In the genomic region with DNA sequence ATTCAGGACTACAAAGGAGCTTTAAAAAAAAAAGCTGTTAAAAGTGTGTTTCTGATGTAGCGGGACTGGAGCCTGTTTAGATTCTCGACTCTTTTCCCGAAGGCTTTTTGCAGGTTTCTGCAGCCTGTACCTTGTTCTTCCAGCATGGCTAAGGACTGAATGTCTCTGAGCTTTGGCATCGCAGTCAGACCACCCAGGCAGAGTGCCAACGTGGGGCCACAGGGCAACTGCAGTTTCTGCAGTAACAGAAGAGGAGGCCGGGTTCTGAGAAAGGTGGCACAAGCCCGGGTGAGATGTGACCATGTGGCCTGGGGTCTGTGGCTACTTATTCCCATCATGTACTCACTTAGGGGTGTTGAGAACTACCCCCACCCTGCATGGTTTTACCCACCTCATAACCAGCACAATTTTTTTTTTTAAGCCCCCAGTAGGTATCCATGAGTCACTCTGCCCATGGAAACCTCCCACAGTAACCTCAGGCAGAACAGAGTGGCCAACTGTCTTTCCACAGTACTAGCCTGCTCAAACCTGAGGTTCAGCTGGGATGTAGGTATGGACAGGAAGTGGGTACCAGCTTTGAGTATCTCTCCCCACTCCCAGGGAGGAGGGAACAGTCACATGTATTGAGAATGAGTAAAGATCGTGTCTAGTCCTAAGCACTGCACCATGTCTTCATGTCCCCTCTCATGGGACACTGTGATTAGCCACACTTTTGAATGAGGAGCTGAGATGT, we compare ENCODE assay signal across 27 mouse cellular contexts. TPM values are rescaled to one million over a fixed set of nuclear protein-coding genes. Genes with fewer than 3 reads are reported as not detected.
DNase-seq lines count a peak whose midpoint lies in the region; ATAC-seq and TF ChIP-seq lines count a peak whose summit lies in the region.
"Had no signal": no experiment of that assay in that cellular context is flagged by ENCODE, and none has a peak within 500 bp of the region (broad histone marks: within the 10 kb centered on the region; RNA-seq: fewer than 3 reads in every experiment).

No protein-coding gene starts in this region.

- DNase-seq in cerebellum, postnatal 14 days: peak; percentile 38 to 44
- DNase-seq in cerebellum, adult 9-10 months: no peak
- no peak for DNase-seq in spleen, adult 2 months (ENCODE audit: low read depth in 1 of 2, low spot score in 2 of 2)
- no peak for DNase-seq in spleen, postnatal 4 days (ENCODE audit: low spot score in 2 of 2)
- DNase-seq in T-cell, adult 2 months (ENCODE audit: low spot score): peak; percentile 33
- DNase-seq in lung, postnatal 25 days (ENCODE audit: low spot score): no peak
- DNase-seq in ovary, postnatal 36 days (ENCODE audit: low spot score): no peak
- DNase-seq: adrenal gland, adult 2 months; cerebellum, adult 9-11 months; embryo, embryonic 11 days; kidney, adult 18-20 months; right cerebral cortex, postnatal 25 days had no signal

- H3K36me3 ChIP-seq in spleen, adult 2 months (ENCODE audit: control insufficient read depth, insufficient read depth, low read length): no peaks in the 10 kb centered on the region
- H3K36me3 ChIP-seq: heart, embryonic 12.5 days; lung, embryonic 15.5 days; midbrain, embryonic 13.5 days; neural tube, embryonic 15.5 days had no signal

- no peaks in the 10 kb centered on the region for H3K27me3 ChIP-seq in spleen, adult 2 months (ENCODE audit: control insufficient read depth, insufficient read depth, low read length)
- H3K27me3 ChIP-seq: heart, embryonic 12.5 days; lung, embryonic 15.5 days; midbrain, embryonic 13.5 days; neural tube, embryonic 15.5 days had no signal

- no peak for TF ChIP-seq POLR2A in spleen, adult 2 months (IDR thresholded peaks at IDR 0.05; ENCODE audit: low read depth, low read length)

- peak; percentile 38 for ATAC-seq in megakaryocyte, adult 5-6 weeks (ENCODE audit: poor library complexity, severe bottlenecking)
- ATAC-seq: forebrain, embryonic 16.5 days; hindbrain, embryonic 16.5 days; midbrain, embryonic 13.5 days had no signal

- 46% methylated on average over 8 of the region's 8 CpGs for WGBS in spleen, adult 2 months

- H3K4me1 ChIP-seq in spleen, adult 2 months (ENCODE audit: control insufficient read depth, insufficient read depth, insufficient read length): peaks cover 4% of the 10 kb centered on the region; the same call in 1 of the 2 replicates
- H3K4me1 ChIP-seq: lung, embryonic 15.5 days; midbrain, embryonic 13.5 days; neural tube, embryonic 15.5 days had no signal

- H3K4me3 ChIP-seq in spleen, adult 2 months (ENCODE audit: extremely low read depth, insufficient read depth, insufficient read length): no peak overlapping the region
- H3K4me3 ChIP-seq: heart, embryonic 12.5 days; lung, embryonic 15.5 days; midbrain, embryonic 13.5 days; neural tube, embryonic 15.5 days had no signal

- peak overlapping the region; percentile 51 for H3K27ac ChIP-seq in spleen, adult 2 months (ENCODE audit: insufficient read depth, low read length)
- H3K27ac ChIP-seq: kidney, postnatal 0 days; liver, embryonic 14.5 days; lung, embryonic 15.5 days; midbrain, embryonic 13.5 days; neural tube, embryonic 15.5 days; stomach, postnatal 0 days had no signal

- no peak for TF ChIP-seq CTCF in spleen, adult 2 months (IDR thresholded peaks at IDR 0.05; ENCODE audit: extremely low read depth, insufficient read depth, insufficient read length, insufficient replicate concordance)

RNA-seq across cellular contexts. Expression of gene Prf1, which starts 0.8 kb away (rescaled TPM):
- polyA plus RNA-seq in spleen, adult 2 months (2012; rRNA removed): 16.2 and 17.4 TPM in 2 replicates
- 0.20 and 2.5 TPM in 2 replicates for total RNA-seq in megakaryocyte, adult 5-6 weeks (2015)
- total RNA-seq in megakaryocyte, adult 5-6 weeks (2017): 0.88 and 1.5 TPM in 2 replicates
- total RNA-seq: gastrocnemius, postnatal 4 days; heart, postnatal 25 days; layer of hippocampus, postnatal 25 days; left cerebral cortex, postnatal 10 days had no signal
- polyA plus RNA-seq: forebrain, embryonic 16.5 days; heart, embryonic 12.5 days; hindbrain, embryonic 16.5 days; limb, embryonic 14.5 days; lung, embryonic 15.5 days; midbrain, embryonic 13.5 days; neural tube, embryonic 15.5 days; stomach, postnatal 0 days had no signal

RNA-seq across cellular contexts. Expression of gene Adamts14, which starts 23.6 kb away (rescaled TPM):
- polyA plus RNA-seq in spleen, adult 2 months (2012; rRNA removed): 6.9 and 7.0 TPM in 2 replicates
- total RNA-seq in megakaryocyte, adult 5-6 weeks (2015): 0.16 and 0.58 TPM in 2 replicates
- 0.33 and 0.61 TPM in 2 replicates for total RNA-seq in megakaryocyte, adult 5-6 weeks (2017)

Comparison
In these comparisons a context has a peak if more than half of its experiments do, and no peak if none do; other contexts are left out.
1. DNase-seq: peak in cerebellum, postnatal 14 days (2 of 2) and T-cell, adult 2 months (single experiment); none in cerebellum, adult 9-10 months (single experiment), spleen, adult 2 months (0 of 2), spleen, postnatal 4 days (0 of 2), lung, postnatal 25 days (single experiment) and ovary, postnatal 36 days (single experiment).